Mouse (Mus musculus) hindbrain, embryonic 16.5 days (tissue): ENCODE data around the gene Kdm2b. TPM values are rescaled to one million over a fixed set of nuclear protein-coding genes. Genes with fewer than 3 reads are reported as not detected.

Experiments used
- ATAC-seq: fragments of 200-750 bp; cut with Nextera tagmentation; 2 replicates; pipeline ENCODE4 v1.8.0; 2017; ENCODE audit warnings: moderate TSS enrichment, moderate library complexity
- H3K27ac ChIP-seq: fragments of 300-500 bp; sonication (generic); 2 replicates; pipeline ENCODE4 v1.5.1; 2014; ENCODE audit warnings: low read depth, mild to moderate bottlenecking, control low read depth, low read length, moderate library complexity
- H3K27me3 ChIP-seq: fragments of 300-500 bp; sonication (generic); replicated peaks from 2 replicates; pipeline ENCODE4 v1.6.1; 2014; ENCODE audit warnings: low read length; ENCODE audit not compliant: control insufficient read depth, insufficient read depth
- H3K36me3 ChIP-seq: fragments of 300-500 bp; sonication (generic); 2 replicates; pipeline ENCODE4 v1.6.1; 2014; ENCODE audit warnings: mild to moderate bottlenecking, low read length, moderate library complexity, mixed read lengths; ENCODE audit not compliant: control insufficient read depth, insufficient read depth
- H3K4me1 ChIP-seq: fragments of 300-500 bp; sonication (generic); 2 replicates; pipeline ENCODE4 v1.6.1; 2014; ENCODE audit warnings: low read depth, low read length; ENCODE audit not compliant: control insufficient read depth, insufficient read depth
- H3K4me2 ChIP-seq: fragments of 300-500 bp; sonication (generic); 2 replicates; pipeline ENCODE4 v1.6.1; 2014; ENCODE audit warnings: mild to moderate bottlenecking, low read length, control low read depth, moderate library complexity
- H3K4me3 ChIP-seq: fragments of 300-500 bp; sonication (generic); 2 replicates; pipeline ENCODE4 v1.5.1; 2014; ENCODE audit warnings: mild to moderate bottlenecking, low read length, control low read depth, moderate library complexity
- H3K9ac ChIP-seq: fragments of 300-500 bp; sonication (generic); 2 replicates; pipeline ENCODE4 v1.6.1; 2014; ENCODE audit warnings: low read depth, mild to moderate bottlenecking, control low read depth, low read length, moderate library complexity
- H3K9me3 ChIP-seq: fragments of 300-500 bp; sonication (generic); 2 replicates; pipeline ENCODE4 v1.6.1; 2014; ENCODE audit warnings: mild to moderate bottlenecking, low read length, moderate library complexity; ENCODE audit not compliant: control insufficient read depth
- WGBS: fragments of 180-500 bp; shearing (Covaris S2); extraction: QIAGEN DNeasy Blood & Tissue Kit; methylation state at CpG from one replicate; pipeline ENCODE4 v1.1.7; 2014; 5-methylcytosine and 5-hydroxymethylcytosine counted together
- polyA plus RNA-seq: library from polyadenylated mRNA; unstranded; fragments of >200 nt; fragmentation: Nextera tagmentation; extraction: Ambion mirVana; gene quantifications from 2 replicates; pipeline ENCODE4 v1.2.1, GENCODE M21; 2015

Kdm2b gene
- polyA plus RNA-seq, 1 experiment from 2014 or later, result 88.8 TPM

GRCm38 (mm10) chr5:122884594-122885348 is 104.9 kb downstream of the Kdm2b start:
- Histone ChIP-seq H3K27me3 (no peaks in the 10 kb centered on the region), H3K4me1 (peaks cover 2% of the 10 kb centered on the region), H3K9me3 (no peaks in the 10 kb centered on the region), H3K4me3 (no peak overlapping the region), H3K9ac (no peak overlapping the region), H3K27ac (no peak overlapping the region), H3K36me3 (0 out of 2 replicates have a peak, but pooled peaks cover 3% of the 10 kb centered on the region), H3K4me2 (no peak overlapping the region)
- ATAC-seq, result no peak
- 90% methylated on average over 7 of the region's 7 CpGs for WGBS

- peaks cover 10% of the 10 kb centered on the region for H3K36me3 ChIP-seq
- no peak overlapping the region for H3K9ac ChIP-seq
- H3K27ac ChIP-seq, result no peak overlapping the region
- 50% methylated on average over 2 of the region's 2 CpGs for WGBS
- H3K4me3 ChIP-seq, result no peak overlapping the region
- H3K4me2 ChIP-seq, result no peak overlapping the region
- no peak for ATAC-seq
- no peaks in the 10 kb centered on the region for H3K27me3 ChIP-seq
- H3K4me1 ChIP-seq, result peaks cover 2% of the 10 kb centered on the region
- H3K9me3 ChIP-seq, result no peaks in the 10 kb centered on the region
Measured at GRCm38 (mm10) chr5:122883652-122884235, 105.9 kb downstream of the Kdm2b start.

- Histone ChIP-seq H3K27me3 (no peaks in the 10 kb centered on the region), H3K4me2 (no peak overlapping the region), H3K27ac (no peak overlapping the region), H3K36me3 (peaks cover 12% of the 10 kb centered on the region), H3K4me1 (peaks cover 1% of the 10 kb centered on the region), H3K4me3 (no peak overlapping the region), H3K9me3 (no peaks in the 10 kb centered on the region), H3K9ac (no peak overlapping the region)
- WGBS, result 89% methylated on average over 8 of the region's 9 CpGs
- no peak for ATAC-seq
Measured at GRCm38 (mm10) chr5:122883237-122883636, 106.4 kb downstream of the Kdm2b start.

GRCm38 (mm10) chr5:122882256-122883050 is 107.2 kb downstream of the Kdm2b start:
- Histone ChIP-seq H3K27ac (no peak overlapping the region), H3K4me2 (no peak overlapping the region), H3K27me3 (no peaks in the 10 kb centered on the region), H3K4me3 (no peak overlapping the region), H3K4me1 (no peaks in the 10 kb centered on the region; the same call in 1 of the 2 replicates), H3K9ac (no peak overlapping the region), H3K36me3 (peaks cover 16% of the 10 kb centered on the region), H3K9me3 (no peaks in the 10 kb centered on the region)
- 89% methylated on average over 18 of the region's 18 CpGs for WGBS
- no peak for ATAC-seq

- Histone ChIP-seq H3K36me3 (peaks cover 16% of the 10 kb centered on the region), H3K4me2 (no peak overlapping the region), H3K4me3 (no peak overlapping the region), H3K4me1 (no peaks in the 10 kb centered on the region), H3K9me3 (no peaks in the 10 kb centered on the region), H3K27ac (peak overlapping the region; percentile 49; the same call in 1 of the 2 replicates), H3K27me3 (no peaks in the 10 kb centered on the region), H3K9ac (no peak overlapping the region)
- WGBS, result 53% methylated on average over 5 of the region's 5 CpGs
- ATAC-seq, result peak; percentile 65
Measured at GRCm38 (mm10) chr5:122881313-122881712, 108.3 kb downstream of the Kdm2b start.

GRCm38 (mm10) chr5:122880241-122880980 is 109.2 kb downstream of the Kdm2b start:
- Histone ChIP-seq H3K4me1 (no peaks in the 10 kb centered on the region), H3K9me3 (no peaks in the 10 kb centered on the region), H3K27me3 (no peaks in the 10 kb centered on the region), H3K9ac (no peak overlapping the region), H3K4me2 (no peak overlapping the region), H3K27ac (no peak overlapping the region), H3K4me3 (no peak overlapping the region), H3K36me3 (peaks cover 16% of the 10 kb centered on the region)
- WGBS, result 96% methylated on average over 37 of the region's 37 CpGs
- ATAC-seq, result peak; percentile 25; the same call in 1 of the 2 replicates

- Histone ChIP-seq H3K27ac (no peak overlapping the region), H3K4me2 (no peak overlapping the region), H3K27me3 (no peaks in the 10 kb centered on the region), H3K4me3 (no peak overlapping the region), H3K4me1 (no peaks in the 10 kb centered on the region), H3K9ac (no peak overlapping the region), H3K9me3 (no peaks in the 10 kb centered on the region), H3K36me3 (peaks cover 19% of the 10 kb centered on the region)
- 77% methylated on average over 3 of the region's 3 CpGs for WGBS
- ATAC-seq, result no peak
Measured at GRCm38 (mm10) chr5:122876671-122877070, 113.0 kb downstream of the Kdm2b start.

- H3K4me3 ChIP-seq, result no peak overlapping the region
- ATAC-seq, result no peak
- H3K36me3 ChIP-seq, result peaks cover 12% of the 10 kb centered on the region
Measured at GRCm38 (mm10) chr5:122874359-122874758, 115.3 kb downstream of the Kdm2b start.

More at GRCm38 (mm10) chr5:122874359-122874758, 115.3 kb downstream of the Kdm2b start:
- Histone ChIP-seq H3K27ac (no peak overlapping the region), H3K9me3 (no peaks in the 10 kb centered on the region), H3K4me2 (no peak overlapping the region), H3K27me3 (no peaks in the 10 kb centered on the region), H3K4me1 (no peaks in the 10 kb centered on the region), H3K9ac (no peak overlapping the region)
- 90% methylated on average over 3 of the region's 3 CpGs for WGBS
